Mouse (Mus musculus): ENCODE data around the gene Kat6b. TPM values are rescaled to one million over a fixed set of nuclear protein-coding genes. Genes with fewer than 3 reads are reported as not detected.

The Kat6b gene
- polyA plus RNA-seq, 1 experiment from 2014 or later, result 22.0 TPM

- H3K27ac ChIP-seq (ENCODE audit: low read depth, low read length), result no peak overlapping the region
- H3K9me3 ChIP-seq (ENCODE audit: control insufficient read depth, low read length), result no peaks in the 10 kb centered on the region
- H3K4me3 ChIP-seq (ENCODE audit: low read length), result no peak overlapping the region
- 58% methylated on average over 8 of the region's 8 CpGs for WGBS
- peaks cover 30% of the 10 kb centered on the region for H3K4me1 ChIP-seq (ENCODE audit: control insufficient read depth, insufficient read depth, low read length)
- H3K27me3 ChIP-seq (ENCODE audit: control insufficient read depth, insufficient read depth, low read length), result no peaks in the 10 kb centered on the region
- no peak overlapping the region for H3K4me2 ChIP-seq (replicated peaks; ENCODE audit: low read depth, low read length)
- H3K36me3 ChIP-seq (ENCODE audit: control insufficient read depth, insufficient read depth, low read length), result no peaks in the 10 kb centered on the region
- H3K9ac ChIP-seq (ENCODE audit: low read depth, low read length), result no peak overlapping the region
- no peak for ATAC-seq (ENCODE audit: low FRiP score, low TSS enrichment)
Observed at GRCm38 (mm10) chr14:21585491-21586251, 104.4 kb downstream of the Kat6b start.

- WGBS, result 14% methylated on average over 4 of the region's 4 CpGs
- no peak; the same call in 1 of the 2 replicates for ATAC-seq (ENCODE audit: low FRiP score, low TSS enrichment)
- Histone ChIP-seq H3K36me3 (ENCODE audit: control insufficient read depth, insufficient read depth, low read length) (no peaks in the 10 kb centered on the region), H3K9ac (ENCODE audit: low read depth, low read length) (no peak overlapping the region), H3K9me3 (ENCODE audit: control insufficient read depth, low read length) (no peaks in the 10 kb centered on the region), H3K4me2 (replicated peaks; ENCODE audit: low read depth, low read length) (no peak overlapping the region), H3K27me3 (ENCODE audit: control insufficient read depth, insufficient read depth, low read length) (no peaks in the 10 kb centered on the region), H3K4me1 (ENCODE audit: control insufficient read depth, insufficient read depth, low read length) (peaks cover 24% of the 10 kb centered on the region), H3K4me3 (ENCODE audit: low read length) (no peak overlapping the region), H3K27ac (ENCODE audit: low read depth, low read length) (no peak overlapping the region)
Observed at GRCm38 (mm10) chr14:21586481-21587118, 105.4 kb downstream of the Kat6b start.

GRCm38 (mm10) chr14:21587931-21588330 is 106.7 kb downstream of the Kat6b start:
- WGBS, result 65% methylated on average over 2 of the region's 2 CpGs
- peaks cover 24% of the 10 kb centered on the region for H3K4me1 ChIP-seq (ENCODE audit: control insufficient read depth, insufficient read depth, low read length)
- H3K4me3 ChIP-seq (ENCODE audit: low read length), result no peak overlapping the region
- H3K27me3 ChIP-seq (ENCODE audit: control insufficient read depth, insufficient read depth, low read length), result no peaks in the 10 kb centered on the region
- no peak overlapping the region for H3K4me2 ChIP-seq (replicated peaks; ENCODE audit: low read depth, low read length)
- H3K27ac ChIP-seq (ENCODE audit: low read depth, low read length), result no peak overlapping the region
- H3K9me3 ChIP-seq (ENCODE audit: control insufficient read depth, low read length), result no peaks in the 10 kb centered on the region
- H3K9ac ChIP-seq (ENCODE audit: low read depth, low read length), result no peak overlapping the region
- H3K36me3 ChIP-seq (ENCODE audit: control insufficient read depth, insufficient read depth, low read length), result no peaks in the 10 kb centered on the region
- no peak for ATAC-seq (ENCODE audit: low FRiP score, low TSS enrichment)

GRCm38 (mm10) chr14:21589620-21590019 is 108.4 kb downstream of the Kat6b start:
- Histone ChIP-seq H3K4me2 (replicated peaks; ENCODE audit: low read depth, low read length) (no peak overlapping the region), H3K9me3 (ENCODE audit: control insufficient read depth, low read length) (no peaks in the 10 kb centered on the region), H3K9ac (ENCODE audit: low read depth, low read length) (no peak overlapping the region), H3K4me1 (ENCODE audit: control insufficient read depth, insufficient read depth, low read length) (peaks cover 22% of the 10 kb centered on the region), H3K27ac (ENCODE audit: low read depth, low read length) (no peak overlapping the region), H3K36me3 (ENCODE audit: control insufficient read depth, insufficient read depth, low read length) (no peaks in the 10 kb centered on the region), H3K4me3 (ENCODE audit: low read length) (no peak overlapping the region), H3K27me3 (ENCODE audit: control insufficient read depth, insufficient read depth, low read length) (no peaks in the 10 kb centered on the region)
- 92% methylated on average over 7 of the region's 7 CpGs for WGBS
- ATAC-seq (ENCODE audit: low FRiP score, low TSS enrichment), result no peak

- WGBS, result 84% methylated on average over 4 of the region's 4 CpGs
- H3K9me3 ChIP-seq (ENCODE audit: control insufficient read depth, low read length), result no peaks in the 10 kb centered on the region
- no peak overlapping the region for H3K27ac ChIP-seq (ENCODE audit: low read depth, low read length)
- H3K36me3 ChIP-seq (ENCODE audit: control insufficient read depth, insufficient read depth, low read length), result no peaks in the 10 kb centered on the region
- no peak overlapping the region for H3K4me3 ChIP-seq (ENCODE audit: low read length)
- no peak for ATAC-seq (ENCODE audit: low FRiP score, low TSS enrichment)
- H3K4me2 ChIP-seq (replicated peaks; ENCODE audit: low read depth, low read length), result no peak overlapping the region
- no peak overlapping the region for H3K9ac ChIP-seq (ENCODE audit: low read depth, low read length)
- peaks cover 17% of the 10 kb centered on the region for H3K4me1 ChIP-seq (ENCODE audit: control insufficient read depth, insufficient read depth, low read length)
- H3K27me3 ChIP-seq (ENCODE audit: control insufficient read depth, insufficient read depth, low read length), result no peaks in the 10 kb centered on the region
Observed at GRCm38 (mm10) chr14:21590205-21590604, 109.0 kb downstream of the Kat6b start.

GRCm38 (mm10) chr14:21592152-21592551 is 110.9 kb downstream of the Kat6b start:
- H3K9ac ChIP-seq (ENCODE audit: low read depth, low read length), result no peak overlapping the region
- H3K27ac ChIP-seq (ENCODE audit: low read depth, low read length), result no peak overlapping the region
- peaks cover 8% of the 10 kb centered on the region; the same call in 1 of the 2 replicates for H3K4me1 ChIP-seq (ENCODE audit: control insufficient read depth, insufficient read depth, low read length)
- ATAC-seq (ENCODE audit: low FRiP score, low TSS enrichment), result no peak
- H3K4me2 ChIP-seq (replicated peaks; ENCODE audit: low read depth, low read length), result no peak overlapping the region
- WGBS, result 100% methylated on average over 1 of the region's 1 CpGs
- H3K27me3 ChIP-seq (ENCODE audit: control insufficient read depth, insufficient read depth, low read length), result no peaks in the 10 kb centered on the region
- no peaks in the 10 kb centered on the region for H3K36me3 ChIP-seq (ENCODE audit: control insufficient read depth, insufficient read depth, low read length)
- no peak overlapping the region for H3K4me3 ChIP-seq (ENCODE audit: low read length)
- H3K9me3 ChIP-seq (ENCODE audit: control insufficient read depth, low read length), result no peaks in the 10 kb centered on the region

GRCm38 (mm10) chr14:21592985-21593750 is 111.9 kb downstream of the Kat6b start:
- no peak overlapping the region for H3K4me2 ChIP-seq (replicated peaks; ENCODE audit: low read depth, low read length)
- no peak overlapping the region for H3K9ac ChIP-seq (ENCODE audit: low read depth, low read length)
- ATAC-seq (ENCODE audit: low FRiP score, low TSS enrichment), result no peak
- no peaks in the 10 kb centered on the region for H3K36me3 ChIP-seq (ENCODE audit: control insufficient read depth, insufficient read depth, low read length)
- H3K9me3 ChIP-seq (ENCODE audit: control insufficient read depth, low read length), result no peaks in the 10 kb centered on the region
- H3K27ac ChIP-seq (ENCODE audit: low read depth, low read length), result no peak overlapping the region
- H3K27me3 ChIP-seq (ENCODE audit: control insufficient read depth, insufficient read depth, low read length), result no peaks in the 10 kb centered on the region
- no peaks in the 10 kb centered on the region; the same call in 1 of the 2 replicates for H3K4me1 ChIP-seq (ENCODE audit: control insufficient read depth, insufficient read depth, low read length)
- 52% methylated on average over 8 of the region's 8 CpGs for WGBS
- H3K4me3 ChIP-seq (ENCODE audit: low read length), result no peak overlapping the region

GRCm38 (mm10) chr14:21599446-21600173 is 118.4 kb downstream of the Kat6b start:
- Histone ChIP-seq H3K27me3 (ENCODE audit: control insufficient read depth, insufficient read depth, low read length) (no peaks in the 10 kb centered on the region), H3K4me2 (replicated peaks; ENCODE audit: low read depth, low read length) (no peak overlapping the region), H3K9ac (ENCODE audit: low read depth, low read length) (no peak overlapping the region), H3K9me3 (ENCODE audit: control insufficient read depth, low read length) (no peaks in the 10 kb centered on the region), H3K4me3 (ENCODE audit: low read length) (no peak overlapping the region), H3K36me3 (ENCODE audit: control insufficient read depth, insufficient read depth, low read length) (no peaks in the 10 kb centered on the region), H3K4me1 (ENCODE audit: control insufficient read depth, insufficient read depth, low read length) (peaks cover 18% of the 10 kb centered on the region), H3K27ac (ENCODE audit: low read depth, low read length) (no peak overlapping the region)
- ATAC-seq (ENCODE audit: low FRiP score, low TSS enrichment), result no peak
- WGBS, result 43% methylated on average over 9 of the region's 9 CpGs

Measured in kidney, embryonic 14.5 days (tissue).